Mouse (Mus musculus): ENCODE results near the gene Tnnc1.

The Tnnc1 gene

DNA sequence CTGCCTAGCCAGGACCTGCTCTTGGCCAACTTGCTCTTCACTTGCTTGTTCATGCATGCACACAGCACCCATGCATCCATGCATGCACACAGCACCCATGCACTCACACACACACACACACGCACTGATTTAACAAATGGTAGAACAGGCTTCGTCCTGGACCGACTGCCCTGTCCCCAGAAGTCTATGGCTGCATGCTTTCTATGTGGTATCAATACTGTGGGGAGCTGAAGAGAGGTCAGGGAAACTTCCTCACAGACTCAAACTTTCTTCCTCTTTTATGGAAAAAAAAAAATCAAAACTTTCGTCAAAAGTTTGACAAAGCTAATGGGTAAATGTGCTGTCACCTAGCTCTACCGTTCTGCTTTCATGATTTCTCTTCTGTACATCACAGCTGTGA, 24.6 kb upstream of the Tnnc1 start:
- DNase-seq (ENCODE audit: extremely low spot score), result no peak

DNA sequence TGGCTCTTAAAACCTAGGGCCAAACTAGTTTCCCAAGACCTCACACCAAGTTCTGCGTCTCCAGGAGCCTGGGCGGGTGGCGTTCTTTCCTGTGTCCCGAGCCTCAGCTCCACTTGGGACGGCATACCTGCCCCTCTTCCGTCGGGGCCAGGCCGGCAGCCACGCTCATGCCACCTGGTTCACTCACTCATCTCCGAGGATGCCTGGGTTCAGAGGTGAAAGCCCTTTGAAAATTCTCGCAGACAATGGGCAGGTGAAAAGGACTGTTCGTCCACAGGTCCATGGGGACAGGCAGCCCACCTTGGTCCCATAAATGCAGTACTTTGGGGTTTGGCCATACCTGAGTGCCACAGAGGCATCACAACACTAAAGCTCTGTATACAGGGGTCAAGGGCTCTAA, 23.9 kb upstream of the Tnnc1 start:
- no peak for DNase-seq (ENCODE audit: extremely low spot score)

DNA sequence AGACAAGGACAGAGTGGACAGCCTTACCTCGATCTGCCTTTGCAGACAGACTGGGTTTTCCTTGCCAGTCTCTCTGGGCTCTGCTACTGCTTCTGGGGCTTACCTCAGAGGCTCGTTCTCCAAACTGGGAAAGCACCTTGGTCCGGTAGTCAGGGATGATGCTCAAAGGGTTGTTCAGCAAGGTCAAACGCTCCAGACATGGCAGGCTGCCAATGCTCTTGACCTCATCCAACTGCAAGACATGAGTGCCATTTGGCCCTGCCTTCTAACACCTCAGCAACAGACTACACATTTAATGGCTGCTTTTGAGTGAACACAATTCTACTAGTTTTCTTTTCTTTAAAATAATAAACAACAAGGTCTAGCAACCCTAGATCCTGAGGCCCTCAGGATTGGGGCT, 21.5 kb upstream of the Tnnc1 start:
- DNase-seq (ENCODE audit: extremely low spot score), result no peak

DNA sequence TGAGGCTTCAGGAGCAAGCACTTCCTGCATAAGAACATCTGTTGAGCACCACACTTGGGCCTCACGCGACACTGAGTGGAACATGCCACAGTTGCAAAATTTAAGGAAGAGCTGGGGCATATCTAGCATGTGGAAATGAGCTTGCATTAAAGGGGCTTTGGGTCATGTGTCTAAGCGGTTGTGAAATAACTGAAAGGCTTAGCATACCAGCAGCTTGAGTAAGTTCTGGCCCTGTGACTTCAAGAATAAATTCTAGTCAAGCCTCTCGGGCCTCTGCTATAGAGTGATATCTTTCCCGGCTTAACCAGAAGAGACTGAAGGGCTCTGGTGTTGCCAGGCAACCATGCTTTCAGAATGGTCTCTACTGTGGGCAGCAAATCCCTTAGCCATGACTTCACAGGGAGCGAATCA, 19.3 kb upstream of the Tnnc1 start:
- DNase-seq (ENCODE audit: extremely low spot score), result no peak

DNA sequence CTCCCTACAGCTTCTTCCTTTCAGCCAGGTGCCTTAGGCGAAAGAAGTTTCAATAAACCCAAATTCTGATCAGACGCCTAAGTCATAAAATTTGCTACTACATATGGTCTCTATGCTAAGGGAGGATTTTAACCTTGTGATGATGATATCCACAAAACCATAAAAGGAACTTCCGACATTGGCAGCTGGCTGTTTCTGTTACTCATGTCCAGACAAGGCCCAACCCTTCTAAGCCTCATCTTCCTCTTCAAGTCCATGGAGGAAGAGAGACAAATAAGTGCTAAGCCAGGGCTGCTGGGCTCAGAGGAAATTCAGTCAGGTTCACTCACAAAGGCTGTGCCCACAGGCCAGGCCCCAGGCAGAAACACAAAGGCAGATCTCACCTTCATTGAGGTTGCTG, 18.8 kb upstream of the Tnnc1 start:
- no peak for DNase-seq (ENCODE audit: extremely low spot score)

DNA sequence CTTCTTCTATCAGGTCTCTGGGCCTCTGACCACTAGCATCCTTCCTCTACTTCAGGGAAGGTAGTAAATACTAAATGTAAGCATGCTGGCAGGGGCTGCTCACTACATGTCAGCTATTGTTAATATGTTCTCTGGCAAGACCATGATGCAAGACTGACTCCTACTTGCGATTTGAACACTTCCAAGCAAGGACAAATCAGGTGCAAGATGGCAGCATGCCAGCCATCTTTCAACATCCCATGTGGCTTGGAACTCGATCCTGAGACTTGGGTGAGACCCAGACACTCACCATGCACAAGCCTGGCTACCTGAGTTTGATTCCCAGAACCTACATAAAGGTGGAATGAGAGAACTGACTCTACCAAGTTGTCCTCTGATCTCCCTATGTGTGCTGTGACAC, 16.2 kb upstream of the Tnnc1 start:
- no peak for DNase-seq (ENCODE audit: extremely low spot score)

DNA sequence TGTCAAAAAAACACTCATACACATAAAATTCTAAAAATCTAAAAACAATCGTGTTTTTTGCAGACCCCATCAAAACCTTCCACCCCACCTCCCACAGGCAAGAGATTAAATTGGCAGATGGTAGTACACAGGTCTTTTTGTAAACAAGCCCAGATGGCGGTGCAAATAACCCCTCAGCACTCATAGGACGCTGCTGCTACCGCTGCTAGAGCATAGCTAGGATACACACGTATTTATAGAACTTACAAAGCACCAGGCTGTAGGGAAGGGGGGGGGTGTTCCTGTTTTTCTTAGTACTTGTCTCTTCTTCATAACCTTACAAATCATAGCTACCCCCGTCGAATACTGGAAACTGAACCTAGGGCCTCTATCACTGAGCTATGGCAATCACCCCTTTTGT, 14.3 kb upstream of the Tnnc1 start:
- DNase-seq (ENCODE audit: extremely low spot score), result no peak

DNA sequence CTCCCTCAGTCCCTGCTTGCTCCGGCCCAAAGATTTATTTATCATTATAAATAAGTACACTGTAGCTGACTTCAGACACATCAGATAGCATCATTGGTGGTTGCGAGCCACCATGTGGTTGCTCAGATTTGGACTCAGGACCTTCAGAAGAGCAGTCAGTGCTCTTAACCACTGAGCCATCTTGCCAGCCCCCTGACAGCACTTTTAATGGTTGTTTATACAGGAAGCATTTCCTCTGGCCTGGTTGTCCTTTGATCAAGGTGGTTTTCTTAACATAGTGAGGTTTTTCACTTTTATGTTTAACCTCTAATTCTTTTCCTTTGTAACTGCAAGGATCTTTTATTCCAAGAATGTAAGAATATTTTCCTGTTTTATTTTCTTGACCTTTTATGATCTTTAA, 13.7 kb upstream of the Tnnc1 start:
- no peak for DNase-seq (ENCODE audit: extremely low spot score)

DNA sequence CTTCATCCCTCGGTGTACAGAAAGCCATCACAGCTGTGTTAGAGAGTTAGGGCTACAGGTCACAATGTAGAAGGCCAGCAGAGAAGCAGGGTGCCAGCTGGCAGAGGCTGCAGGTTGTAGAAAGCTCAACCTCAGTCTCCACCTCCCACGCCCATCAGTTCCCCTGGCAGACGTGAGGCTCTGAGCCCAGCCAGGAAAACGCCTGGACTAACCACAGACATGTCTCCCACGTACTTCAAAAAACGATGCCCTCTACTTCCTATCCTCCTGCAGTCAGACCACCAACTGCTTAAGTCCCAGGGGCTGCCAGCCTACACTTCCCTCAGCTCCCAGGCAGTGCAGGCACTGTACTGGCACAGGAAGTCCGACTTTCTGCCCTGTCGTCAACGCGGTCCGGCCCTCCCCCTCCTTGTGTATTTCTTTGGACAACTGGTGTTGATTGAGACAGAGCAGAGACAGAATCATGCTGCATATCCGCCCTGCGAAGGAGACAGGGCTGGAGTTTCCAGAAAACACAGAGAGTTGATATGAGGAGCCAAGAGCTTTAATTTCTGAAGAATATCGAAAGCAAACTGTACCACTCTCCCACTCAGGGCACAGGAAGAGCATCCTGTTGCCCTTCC, 13.1 kb upstream of the Tnnc1 start:
- DNase-seq (ENCODE audit: extremely low spot score), result no peak

DNA sequence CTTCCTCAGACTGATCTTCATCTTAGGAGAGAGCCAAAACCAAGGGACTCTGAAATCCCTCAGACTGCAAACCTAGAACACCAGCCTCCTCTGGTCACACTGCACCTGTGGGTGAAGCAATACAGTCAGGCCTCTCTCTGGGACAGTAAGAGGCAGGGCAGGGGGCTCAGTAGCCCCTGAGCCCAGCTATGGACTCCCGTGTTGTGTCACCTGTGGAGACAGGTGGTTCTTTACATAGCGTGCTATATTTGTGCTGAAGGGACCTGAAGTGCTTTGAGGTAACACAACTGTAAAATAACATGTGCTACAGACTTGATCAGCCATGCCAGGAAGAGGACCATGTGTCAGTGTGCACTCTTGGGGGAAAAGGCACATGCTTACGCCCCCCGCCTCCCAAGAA, 12.6 kb upstream of the Tnnc1 start:
- no peak for DNase-seq (ENCODE audit: extremely low spot score)

DNA sequence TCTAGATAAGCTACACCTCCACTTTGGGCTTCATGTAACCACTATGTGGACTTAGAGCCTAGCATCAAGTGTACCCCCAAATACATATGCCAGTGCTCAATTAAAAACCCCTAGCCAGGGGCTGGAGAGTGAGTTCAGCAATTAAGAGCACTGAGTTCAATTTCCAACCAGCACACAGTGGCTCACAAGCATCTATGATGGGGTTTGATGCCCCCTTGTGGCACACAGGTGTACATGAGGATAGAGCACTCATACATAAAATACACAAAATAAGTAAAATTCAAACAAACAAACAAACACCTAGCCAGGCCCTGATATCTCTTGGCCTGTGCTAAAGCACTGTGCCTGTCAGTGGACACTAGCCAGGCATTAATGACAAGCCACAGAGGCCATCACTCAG, 12.1 kb upstream of the Tnnc1 start:
- DNase-seq (ENCODE audit: extremely low spot score), result no peak

DNA sequence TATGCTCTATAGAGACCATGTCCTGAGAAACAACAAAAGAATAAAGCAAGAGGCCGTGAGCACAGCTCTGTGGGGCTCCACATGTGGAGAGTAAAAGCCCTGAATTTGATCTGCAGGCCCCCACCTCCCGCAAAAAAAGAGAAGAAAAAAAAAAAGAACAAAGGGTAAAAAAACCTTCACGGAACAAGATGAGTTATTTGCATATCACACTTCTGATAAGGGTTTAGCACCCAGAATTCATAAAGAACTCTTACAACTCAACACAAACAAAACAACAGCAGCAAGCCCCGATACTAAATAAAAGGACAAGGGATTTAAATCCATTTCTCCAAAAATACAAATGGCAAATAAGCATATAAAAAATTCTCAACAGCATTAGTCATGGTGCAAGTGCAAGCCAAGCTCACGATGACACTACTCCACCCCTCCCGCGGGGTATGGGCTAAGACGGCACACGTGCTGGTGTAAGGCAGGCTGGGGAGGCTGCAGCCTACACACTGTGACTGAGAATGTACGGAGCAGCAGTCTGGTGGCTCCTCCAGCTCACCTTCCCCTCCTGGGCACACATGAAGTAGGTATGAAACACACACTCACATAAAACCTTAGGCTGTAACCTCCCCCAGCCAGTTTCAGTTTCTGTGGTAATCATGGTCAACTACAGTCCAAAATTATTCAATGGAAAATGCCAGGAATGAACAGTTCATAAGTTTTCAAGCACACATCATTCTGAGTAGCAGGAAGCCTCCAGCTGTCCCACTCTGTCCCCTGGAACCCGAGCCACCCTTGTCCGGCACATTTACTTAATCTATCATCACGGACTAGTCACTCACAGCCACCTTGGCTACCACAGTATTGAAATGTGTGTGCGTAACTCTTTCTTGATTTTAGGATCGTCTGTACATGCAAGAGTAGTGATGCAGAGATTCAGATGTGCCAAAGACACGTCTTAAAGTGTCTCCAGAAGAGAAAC, 10.3 kb upstream of the Tnnc1 start:
- no peak for DNase-seq (ENCODE audit: extremely low spot score)

DNA sequence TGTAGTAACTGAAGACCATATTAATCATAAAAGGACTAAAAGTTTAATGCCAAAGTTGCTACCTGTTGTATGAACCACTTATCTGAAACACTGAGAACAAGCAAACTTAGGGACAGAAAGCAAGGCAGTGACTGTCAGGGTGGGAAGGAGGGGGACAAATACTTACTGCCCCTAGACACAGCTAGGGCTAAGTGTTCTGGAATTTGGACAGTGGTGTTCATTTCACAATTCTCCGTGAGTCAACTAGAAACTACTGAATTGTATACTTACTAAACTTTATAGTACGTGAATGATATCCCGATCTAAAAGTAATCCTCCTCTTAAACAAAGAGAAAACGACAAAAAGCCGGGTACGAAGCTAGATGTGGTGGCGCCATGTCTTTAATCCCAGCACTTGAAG, 8.5 kb upstream of the Tnnc1 start:
- no peak for DNase-seq (ENCODE audit: extremely low spot score)

DNA sequence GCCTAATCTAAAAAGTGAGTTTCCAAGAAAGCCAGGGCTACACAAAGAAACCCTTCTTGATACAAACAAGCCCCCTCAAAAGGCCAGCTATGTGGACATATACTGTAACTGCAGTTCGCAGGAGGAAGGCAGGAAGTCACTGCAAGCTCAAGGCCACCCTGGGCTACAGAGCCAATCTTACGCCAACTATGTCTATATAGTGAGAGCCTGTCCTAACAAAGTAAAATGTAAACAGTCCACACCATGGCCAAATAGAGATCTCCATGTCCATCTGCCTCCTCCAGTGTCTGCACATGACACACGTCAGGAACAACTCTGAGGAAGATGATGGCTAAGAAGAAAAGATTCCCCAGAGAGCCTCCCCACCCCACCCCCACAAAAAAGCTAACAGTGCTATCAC, 8.1 kb upstream of the Tnnc1 start:
- no peak for DNase-seq (ENCODE audit: extremely low spot score)

DNA sequence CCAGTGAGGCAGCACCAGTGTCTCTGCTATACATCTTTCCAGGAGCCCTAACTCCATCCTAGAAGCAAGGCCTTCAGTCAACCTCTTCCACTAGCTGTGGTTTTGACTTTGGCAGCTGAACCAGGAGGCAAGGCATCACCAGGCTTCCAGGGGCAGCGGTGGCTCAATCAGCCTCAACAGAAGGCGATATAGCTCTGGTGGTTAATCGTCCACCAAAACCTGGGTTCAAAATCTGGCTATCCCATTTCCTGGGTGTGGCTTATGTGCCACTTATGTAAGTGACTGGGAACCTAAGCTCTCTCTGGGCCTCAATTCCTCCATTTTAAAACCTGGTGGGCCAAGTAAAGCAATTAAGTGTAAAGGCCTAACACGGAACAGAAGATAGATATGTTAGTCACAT, 3.3 kb upstream of the Tnnc1 start:
- no peak for DNase-seq (ENCODE audit: extremely low spot score)

DNA sequence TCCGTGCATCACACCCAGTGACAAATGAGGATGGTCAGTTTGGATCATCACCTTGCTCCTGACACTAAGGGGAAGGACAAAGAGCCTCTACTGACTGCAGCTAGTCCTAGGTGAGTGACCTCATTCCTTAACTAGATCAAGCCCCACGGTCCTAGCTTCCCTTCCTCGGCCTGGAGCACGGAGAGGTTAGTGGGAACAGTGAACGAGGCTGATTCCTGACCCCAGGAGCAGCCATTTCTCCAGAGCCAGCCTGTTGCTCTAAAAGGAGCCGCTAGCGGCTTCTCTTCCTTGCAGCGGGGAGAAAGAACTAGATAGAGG, 2.9 kb upstream of the Tnnc1 start:
- DNase-seq (ENCODE audit: extremely low spot score), result no peak

DNA sequence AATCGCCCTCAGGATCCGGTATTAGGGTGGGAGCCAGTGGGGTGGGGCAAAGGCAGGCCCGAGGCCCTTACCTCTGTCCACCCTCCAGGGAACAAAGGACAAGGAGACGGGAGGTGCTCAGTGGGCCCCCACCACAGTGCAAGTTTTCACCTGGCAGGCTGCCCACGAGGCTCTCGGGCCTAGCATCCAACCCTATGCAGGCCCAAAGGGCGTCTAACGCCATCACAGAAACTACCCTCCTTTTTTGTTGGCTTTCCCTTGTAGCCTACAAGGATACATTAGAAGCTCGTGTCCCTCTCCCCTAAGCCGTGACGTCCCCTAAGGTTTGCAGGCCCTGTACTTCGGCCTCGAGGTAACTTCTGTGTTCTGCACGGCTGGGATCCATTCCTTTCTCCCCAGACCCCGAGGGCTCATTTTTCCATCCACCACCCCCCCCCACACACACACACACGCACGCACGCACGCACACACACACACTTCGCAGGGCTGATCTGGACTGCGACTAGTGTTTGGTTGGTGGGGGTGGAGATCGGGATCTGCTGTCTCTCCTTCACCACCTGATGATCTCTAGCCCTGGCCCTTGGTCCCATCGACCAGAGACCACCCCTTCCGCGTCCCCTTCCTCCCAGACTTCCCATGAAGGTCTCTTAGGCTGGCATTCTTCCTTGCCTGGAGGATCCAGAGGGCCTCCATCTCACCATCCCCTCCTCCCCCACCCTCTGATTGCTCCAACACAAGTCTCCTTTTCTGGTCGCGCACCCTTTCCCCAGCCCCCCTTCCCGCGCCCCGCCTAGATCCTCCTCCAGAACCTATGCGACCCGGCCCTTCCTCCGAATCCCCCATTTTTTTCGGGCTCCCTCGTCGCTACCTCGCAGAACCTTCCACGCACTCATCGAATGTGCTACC, 2.3 kb upstream of the Tnnc1 start:
- DNase-seq (ENCODE audit: extremely low spot score), result peak; percentile 60

DNA sequence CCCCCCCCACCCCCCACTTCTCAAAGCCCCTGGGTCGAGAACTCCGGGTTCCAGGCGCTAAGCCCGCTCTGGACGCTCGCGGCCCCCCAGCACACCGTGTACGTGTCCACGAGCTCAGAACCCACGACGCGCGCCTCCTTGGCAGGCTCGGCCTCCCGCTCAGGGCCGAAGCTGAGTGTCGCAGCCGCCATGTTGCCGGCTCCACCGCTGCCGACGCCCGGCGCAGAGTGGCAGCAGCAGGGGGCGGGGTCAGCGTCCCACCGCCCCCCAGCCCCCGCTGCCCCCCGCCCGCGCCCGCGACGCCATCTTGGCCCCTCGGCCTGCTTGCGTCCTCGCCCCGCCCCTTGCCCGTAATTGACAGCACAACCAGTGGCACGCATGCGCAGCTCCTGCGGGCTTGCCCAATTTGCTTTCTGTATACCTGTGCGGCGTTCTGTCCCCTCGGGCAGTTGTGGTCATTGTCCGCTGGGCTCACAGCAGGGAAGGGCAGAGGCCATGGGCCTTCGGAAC, 1.6 kb upstream of the Tnnc1 start:
- peak; percentile 93 for DNase-seq (ENCODE audit: extremely low spot score)

DNA sequence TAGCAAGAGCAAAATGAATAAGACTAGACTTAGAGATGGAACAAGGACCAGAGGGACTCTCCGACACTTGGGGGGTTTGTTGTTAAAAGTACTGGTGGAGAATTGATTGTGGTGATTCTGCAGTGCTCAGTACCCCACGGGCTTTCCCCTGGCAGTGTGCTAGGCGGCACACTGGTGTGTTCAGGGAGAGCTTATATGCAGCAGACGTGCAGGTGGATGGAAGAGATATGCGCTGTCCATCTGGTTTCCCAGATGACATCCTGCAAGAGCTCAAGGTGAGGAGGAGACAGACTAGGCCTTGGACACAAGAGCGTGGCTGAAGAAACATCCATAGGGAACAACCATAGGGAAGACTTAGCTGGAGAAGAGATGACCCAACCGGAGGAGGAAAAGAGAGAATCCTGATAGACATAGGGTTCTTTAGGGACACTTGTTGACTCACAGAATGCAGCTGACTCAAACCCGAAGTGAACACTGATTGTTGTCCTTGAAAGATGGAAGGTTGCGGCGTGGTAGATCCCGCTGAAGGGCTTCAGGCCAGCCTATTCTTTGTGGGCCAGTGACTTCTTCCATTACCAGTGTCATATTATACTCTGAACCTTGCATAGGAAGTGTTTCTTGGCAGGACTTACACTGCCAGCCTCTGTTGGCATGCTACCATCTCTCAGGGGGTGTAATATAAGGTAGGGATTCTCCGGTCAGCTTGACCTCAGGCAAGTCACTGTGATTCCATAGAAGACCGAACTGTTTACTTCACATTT, 862 bp upstream of the Tnnc1 start:
- DNase-seq (ENCODE audit: extremely low spot score), result no peak

DNA sequence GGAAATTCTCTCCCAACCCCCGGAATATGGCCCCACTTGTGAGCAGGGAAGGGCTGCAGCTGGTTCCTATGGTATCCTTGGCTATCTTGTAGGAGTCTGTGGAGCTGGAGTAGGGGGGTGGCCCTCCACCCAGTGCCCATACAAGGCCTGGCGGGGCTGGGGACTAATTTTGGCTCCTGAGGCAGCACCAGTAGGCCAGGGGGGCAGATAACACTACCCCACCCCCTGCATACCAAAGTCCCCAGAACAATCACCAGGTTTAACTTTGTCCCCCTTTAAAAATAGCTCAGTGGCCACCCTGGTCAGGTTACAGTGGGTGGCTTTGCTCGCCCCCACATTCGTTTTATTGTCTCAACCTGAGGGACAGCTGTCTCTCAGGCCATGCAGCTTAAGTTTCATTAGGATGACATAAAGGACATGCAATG, 1.0 kb downstream of the Tnnc1 start:
- no peak for DNase-seq (ENCODE audit: extremely low spot score)

DNA sequence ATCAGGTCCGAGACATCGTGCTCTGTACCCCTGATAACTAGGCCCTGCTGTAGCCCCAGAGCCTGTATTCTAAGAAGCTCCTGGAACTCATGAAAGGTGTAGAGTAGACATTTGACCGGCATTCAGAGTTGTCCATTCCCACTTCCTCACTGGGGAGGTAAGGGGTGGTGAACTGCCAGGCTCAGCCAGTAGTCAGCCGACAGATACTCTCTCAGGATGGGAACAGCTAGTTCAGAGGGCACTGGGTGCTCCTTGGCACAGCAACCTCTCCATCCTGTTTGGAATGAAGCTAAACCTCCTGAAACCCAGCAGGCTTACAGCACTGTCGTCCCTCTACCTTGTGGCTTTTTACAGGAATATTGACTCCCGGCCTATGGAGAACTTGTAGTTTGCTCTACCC, 3.7 kb downstream of the Tnnc1 start:
- DNase-seq (ENCODE audit: extremely low spot score), result no peak

DNA sequence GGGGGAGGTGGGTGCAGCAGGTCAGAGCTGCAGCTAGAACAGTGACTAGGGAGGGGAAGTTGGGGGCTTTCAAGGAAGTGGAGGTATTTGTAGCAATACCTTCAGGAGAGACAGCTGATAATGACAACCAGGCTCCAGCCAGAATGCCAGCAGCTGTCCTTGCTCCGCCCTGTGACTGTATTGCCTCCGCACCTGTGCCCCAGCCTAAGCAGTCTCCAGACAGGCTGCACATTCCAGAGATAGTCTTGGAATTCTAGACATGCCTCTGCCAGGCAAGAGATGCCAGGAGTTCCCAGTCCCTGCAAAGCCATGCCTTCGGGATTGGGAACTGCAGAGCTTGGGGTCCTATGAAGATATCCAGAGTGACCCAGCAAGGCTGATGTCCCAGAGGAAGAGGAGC, 4.4 kb downstream of the Tnnc1 start:
- no peak for DNase-seq (ENCODE audit: extremely low spot score)

Data from embryo, embryonic 9.5 days (tissue).